Mouse (Mus musculus) embryo, embryonic 10.5 days (tissue): ENCODE data around the gene Siae.

Experiments used
- DNase-seq: peaks from one replicate; pipeline ENCODE4 v3.0.0-alpha.2; 2015; ENCODE audit warnings: low spot score

Gene Siae

GRCm38 (mm10) chr9:37625129-37625528 lies 69.6 kb downstream of the Siae start:
- DNase-seq, result no peak

GRCm38 (mm10) chr9:37625641-37626040 lies 70.1 kb downstream of the Siae start:
- peak; percentile 8 for DNase-seq

GRCm38 (mm10) chr9:37626103-37626567 lies 70.6 kb downstream of the Siae start:
- no peak for DNase-seq

GRCm38 (mm10) chr9:37627263-37627662 lies 71.8 kb downstream of the Siae start:
- DNase-seq, result no peak

GRCm38 (mm10) chr9:37628581-37628980 lies 73.1 kb downstream of the Siae start:
- DNase-seq, result no peak

GRCm38 (mm10) chr9:37629941-37630340 lies 74.4 kb downstream of the Siae start:
- DNase-seq, result no peak

- DNase-seq, result no peak
These were observed 76.8 kb downstream of the Siae start for GRCm38 (mm10) chr9:37632305-37632704.

GRCm38 (mm10) chr9:37634269-37634668 lies 78.8 kb downstream of the Siae start:
- DNase-seq, result no peak

- peak; percentile 77 for DNase-seq
These were observed 80.8 kb downstream of the Siae start for GRCm38 (mm10) chr9:37636335-37636734.

GRCm38 (mm10) chr9:37636800-37637542 lies 81.5 kb downstream of the Siae start:
- no peak for DNase-seq

- DNase-seq, result no peak
These were observed 83.2 kb downstream of the Siae start for GRCm38 (mm10) chr9:37638721-37639120.

- DNase-seq, result no peak
These were observed 90.7 kb downstream of the Siae start for GRCm38 (mm10) chr9:37646246-37646645.

- no peak for DNase-seq
These were observed 95.1 kb downstream of the Siae start for GRCm38 (mm10) chr9:37650639-37651038.

GRCm38 (mm10) chr9:37653836-37654235 lies 98.3 kb downstream of the Siae start:
- DNase-seq, result no peak

GRCm38 (mm10) chr9:37655961-37656360 lies 100.5 kb downstream of the Siae start:
- DNase-seq, result peak; percentile 1

GRCm38 (mm10) chr9:37656439-37656881 lies 101.0 kb downstream of the Siae start:
- DNase-seq, result no peak

GRCm38 (mm10) chr9:37656931-37657481 lies 101.5 kb downstream of the Siae start, which contains the start of gene Tbrg1:
Tbrg1 (minus strand) TSS chr9:37657312.
- DNase-seq, result peak; percentile 93

GRCm38 (mm10) chr9:37659413-37659812 lies 103.9 kb downstream of the Siae start:
- no peak for DNase-seq

GRCm38 (mm10) chr9:37663210-37663609 lies 107.7 kb downstream of the Siae start:
- DNase-seq, result no peak

- no peak for DNase-seq
These were observed 109.1 kb downstream of the Siae start for GRCm38 (mm10) chr9:37664604-37665003.

GRCm38 (mm10) chr9:37666045-37666444 lies 110.5 kb downstream of the Siae start:
- no peak for DNase-seq

GRCm38 (mm10) chr9:37669115-37669514 lies 113.6 kb downstream of the Siae start, which contains the start of gene Panx3:
Panx3 (minus strand) TSS chr9:37669235.
- no peak for DNase-seq

GRCm38 (mm10) chr9:37669678-37670077 lies 114.2 kb downstream of the Siae start:
- DNase-seq, result no peak
